Mouse (Mus musculus) MEL (cell line): ENCODE results near the gene E330017A01Rik.
"Not testable (repeated sequence)": the region's sequence is repeated elsewhere in the genome, so short reads cannot be mapped to it uniquely, and the experiment has no call there.

Experiments used
- CHD1 ChIP-seq: IDR thresholded peaks from 2 replicates; pipeline ENCODE4 v1.6.1; 2012; ENCODE audit warnings: low read depth, mild to moderate bottlenecking, inconsistent platforms, low read length, improper control_type of control experiment
- CTCF ChIP-seq, 3 experiments: IDR thresholded peaks in 2 of 3; conservative IDR thresholded peaks in 1 of 3; 2 replicates each; pipeline ENCODE4 v1.5.1; 2011 to 2012; ENCODE audit warnings: low read length in 3 of 3, low read depth in 2 of 3, mild to moderate bottlenecking in 2 of 3, improper control_type of control experiment in 1 of 3, inconsistent platforms in 1 of 3, mixed read lengths in 1 of 3, moderate library complexity in 1 of 3; ENCODE audit not compliant: control insufficient read depth in 1 of 3, insufficient read depth in 1 of 3, poor library complexity in 1 of 3, severe bottlenecking in 1 of 3
- EP300 ChIP-seq, 2 experiments: IDR thresholded peaks; 2 replicates each; pipeline ENCODE4 v1.6.1; 2011; ENCODE audit warnings: improper control_type of control experiment in 2 of 2, low read length in 2 of 2, low read depth in 1 of 2, mild to moderate bottlenecking in 1 of 2
- ETS1 ChIP-seq: IDR thresholded peaks from 2 replicates; pipeline ENCODE4 v1.6.1; 2012; ENCODE audit warnings: low read depth, mild to moderate bottlenecking, inconsistent platforms, low read length, improper control_type of control experiment, moderate library complexity
- MXI1 ChIP-seq: IDR thresholded peaks from 2 replicates; pipeline ENCODE4 v1.6.1; 2011; ENCODE audit warnings: mild to moderate bottlenecking, low read depth, low read length, improper control_type of control experiment
- POLR2A ChIP-seq, 2 experiments: IDR thresholded peaks; 2 replicates each; pipeline ENCODE4 v1.6.1; 2011 to 2012; ENCODE audit warnings: low read length in 2 of 2, mild to moderate bottlenecking in 2 of 2, control low read depth in 1 of 2, improper control_type of control experiment in 1 of 2, low read depth in 1 of 2, moderate library complexity in 1 of 2; ENCODE audit not compliant: control insufficient read depth in 1 of 2, insufficient read depth in 1 of 2, poor library complexity in 1 of 2
- POLR2AphosphoS2 ChIP-seq: IDR thresholded peaks from 2 replicates; pipeline ENCODE4 v1.6.1; 2011; ENCODE audit warnings: low read length, improper control_type of control experiment
- ZC3H11A ChIP-seq: IDR thresholded peaks from 2 replicates; pipeline ENCODE4 v1.6.1; 2012; ENCODE audit warnings: low read depth, mild to moderate bottlenecking, inconsistent platforms, low read length, improper control_type of control experiment

DNA sequence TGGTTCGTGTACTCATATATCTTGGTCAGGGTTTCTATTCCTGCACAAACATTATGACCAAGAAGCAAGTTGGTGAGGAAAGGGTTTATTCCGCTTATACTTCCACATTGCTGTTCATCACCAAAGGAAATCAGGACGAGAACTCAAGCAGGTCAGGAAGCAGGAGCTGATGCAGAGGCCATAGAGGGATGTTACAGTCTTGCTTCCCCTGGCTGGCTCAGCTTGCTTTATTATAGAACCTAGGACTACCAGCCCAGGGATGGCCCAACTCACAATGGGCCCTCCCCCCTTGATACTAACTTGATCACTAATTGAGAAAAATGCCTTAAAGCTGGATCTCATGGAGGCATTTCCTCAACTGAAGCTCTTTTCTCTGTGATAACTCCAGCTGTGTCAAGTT, 28.1 kb upstream of the E330017A01Rik start:
- TF ChIP-seq ETS1; CHD1; EP300 (IDR thresholded peaks at IDR 0.05; ENCODE audit: low read depth in 1 of 2, low read length in 2 of 2); CTCF (IDR thresholded peaks at IDR 0.05 in 2 of 3, conservative IDR thresholded peaks at IDR 0.05 in 1 of 3; ENCODE audit: control insufficient read depth in 1 of 3, insufficient read depth in 1 of 3, low read depth in 2 of 3, low read length in 3 of 3, poor library complexity in 1 of 3, severe bottlenecking in 1 of 3); POLR2A (IDR thresholded peaks at IDR 0.05; ENCODE audit: control insufficient read depth in 1 of 2, insufficient read depth in 1 of 2, low read depth in 1 of 2, low read length in 2 of 2, poor library complexity in 1 of 2); ZC3H11A; POLR2AphosphoS2; MXI1: not testable (repeated sequence)
